Mouse (Mus musculus) midbrain, embryonic 14.5 days (tissue): Measurements from ENCODE around the gene Rara. TPM values are rescaled to one million over a fixed set of nuclear protein-coding genes. Genes with fewer than 3 reads are reported as not detected.
A peak's percentile ranks its signal among the peaks of the same experiment; 100 is the strongest.

ENCODE experiments used
- ATAC-seq: fragments of 200-750 bp; cut with Nextera tagmentation; 2 replicates; pipeline ENCODE4 v1.8.0; 2017; ENCODE audit warnings: moderate number of reproducible peaks, moderate library complexity; ENCODE audit not compliant: low FRiP score, low TSS enrichment
- DNase-seq: peaks from one replicate; pipeline ENCODE4 v3.0.0-alpha.2; 2015
- H3K27ac ChIP-seq: fragments of 300-500 bp; sonication (generic); replicated peaks from 2 replicates; pipeline ENCODE4 v1.5.1; 2014; ENCODE audit warnings: mild to moderate bottlenecking, low read depth, low read length, moderate library complexity
- H3K27me3 ChIP-seq: fragments of 300-500 bp; sonication (generic); 2 replicates; pipeline ENCODE4 v1.6.1; 2014; ENCODE audit warnings: low read length, control low read depth, mixed read lengths; ENCODE audit not compliant: control insufficient read depth, insufficient read depth
- H3K36me3 ChIP-seq: fragments of 300-500 bp; sonication (generic); 2 replicates; pipeline ENCODE4 v1.6.1; 2014; ENCODE audit warnings: low read length, control low read depth; ENCODE audit not compliant: control insufficient read depth, insufficient read depth
- H3K4me1 ChIP-seq: fragments of 300-500 bp; sonication (generic); 2 replicates; pipeline ENCODE4 v1.6.1; 2014; ENCODE audit warnings: mild to moderate bottlenecking, antibody characterized with exemption, low read length, control low read depth; ENCODE audit not compliant: control insufficient read depth, insufficient read depth
- H3K4me2 ChIP-seq: fragments of 300-500 bp; sonication (generic); 2 replicates; pipeline ENCODE4 v1.6.1; 2014; ENCODE audit warnings: mild to moderate bottlenecking, low read length, moderate library complexity
- H3K4me3 ChIP-seq: fragments of 300-500 bp; sonication (generic); replicated peaks from 2 replicates; pipeline ENCODE4 v1.5.1; 2014; ENCODE audit warnings: low read depth, low read length
- H3K9ac ChIP-seq: fragments of 300-500 bp; sonication (generic); replicated peaks from 2 replicates; pipeline ENCODE4 v1.6.1; 2014; ENCODE audit warnings: mild to moderate bottlenecking, low read length, moderate library complexity
- H3K9me3 ChIP-seq: fragments of 300-500 bp; sonication (generic); 2 replicates; pipeline ENCODE4 v1.6.1; 2016; ENCODE audit warnings: low read length, control low read depth, mixed read lengths; ENCODE audit not compliant: control insufficient read depth
- WGBS: fragments of 180-500 bp; shearing (Covaris S2); extraction: QIAGEN DNeasy Blood & Tissue Kit; methylation state at CpG from one replicate; pipeline ENCODE4 v1.1.7; 2014; 5-methylcytosine and 5-hydroxymethylcytosine counted together
- polyA plus RNA-seq: library from polyadenylated mRNA; unstranded; fragments of >200 nt; fragmentation: Nextera tagmentation; extraction: Ambion mirVana; gene quantifications from 2 replicates; pipeline ENCODE4 v1.2.1, GENCODE M21; 2014

Rara gene
- polyA plus RNA-seq, 1 experiment from 2014 or later: 11.0 TPM

DNA sequence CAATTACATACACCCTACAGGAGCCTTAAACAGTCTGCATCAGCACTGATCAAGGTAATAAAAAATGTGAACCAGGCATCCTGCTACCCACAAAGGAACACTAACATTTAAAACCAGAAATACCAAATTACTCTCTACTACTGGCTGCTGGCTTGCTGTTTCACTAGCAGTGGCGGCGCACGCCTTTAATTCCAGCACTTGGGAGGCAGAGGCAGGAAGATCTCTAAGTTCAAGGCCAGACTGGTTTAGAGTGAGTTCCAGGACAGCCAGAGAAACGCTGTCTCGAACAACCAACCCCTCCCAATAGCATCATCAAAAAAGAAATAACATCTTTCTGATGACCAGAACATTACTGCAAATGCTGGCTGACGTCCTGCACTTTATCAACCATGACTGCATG, 92.2 kb downstream of the Rara start:
- Histone ChIP-seq H3K4me1 (peaks cover 8% of the 10 kb centered on the region), H3K36me3 (0 out of 2 replicates have a peak, but pooled peaks cover 4% of the 10 kb centered on the region), H3K9ac (no peak overlapping the region), H3K27ac (no peak overlapping the region), H3K4me3 (no peak overlapping the region), H3K27me3 (no peaks in the 10 kb centered on the region), H3K9me3 (no peaks in the 10 kb centered on the region), H3K4me2 (no peak overlapping the region)
- ATAC-seq: no peak
- 94% methylated on average over 6 of the region's 6 CpGs for WGBS
- no peak for DNase-seq

DNA sequence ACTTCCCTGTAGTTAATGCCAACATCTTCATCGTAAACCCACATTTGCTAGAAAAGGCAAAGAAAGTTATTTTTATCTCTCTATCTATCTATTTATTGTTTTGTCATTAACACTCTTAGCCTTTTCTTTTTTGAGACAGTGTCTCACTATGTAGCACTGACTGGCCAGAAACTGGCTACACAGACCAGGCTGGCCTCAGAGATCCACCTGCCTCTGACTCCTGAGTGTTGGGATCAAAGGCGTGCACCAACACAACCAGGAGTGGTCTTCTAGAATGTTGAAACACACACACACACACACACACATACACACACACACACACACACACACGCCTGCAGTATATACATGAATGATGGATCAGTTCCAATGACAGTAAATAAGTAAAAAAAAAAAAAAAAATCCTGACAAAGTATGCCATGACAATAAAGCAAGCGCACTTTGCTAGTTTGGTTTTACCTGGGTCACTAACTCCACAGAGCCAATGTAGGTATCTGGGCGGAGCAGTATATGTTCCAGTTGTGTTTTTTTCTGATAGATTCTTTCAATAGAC, 94.8 kb downstream of the Rara start:
- DNase-seq (no peak), ATAC-seq (no peak)
- Histone ChIP-seq H3K4me2 (peak overlapping the region; percentile 77), H3K9ac (no peak overlapping the region), H3K36me3 (no peaks in the 10 kb centered on the region), H3K27ac (no peak overlapping the region), H3K4me1 (peaks cover 8% of the 10 kb centered on the region), H3K27me3 (no peaks in the 10 kb centered on the region), H3K4me3 (peak overlapping the region; percentile 57), H3K9me3 (no peaks in the 10 kb centered on the region)
- WGBS: 77% methylated on average over 5 of the region's 5 CpGs

DNA sequence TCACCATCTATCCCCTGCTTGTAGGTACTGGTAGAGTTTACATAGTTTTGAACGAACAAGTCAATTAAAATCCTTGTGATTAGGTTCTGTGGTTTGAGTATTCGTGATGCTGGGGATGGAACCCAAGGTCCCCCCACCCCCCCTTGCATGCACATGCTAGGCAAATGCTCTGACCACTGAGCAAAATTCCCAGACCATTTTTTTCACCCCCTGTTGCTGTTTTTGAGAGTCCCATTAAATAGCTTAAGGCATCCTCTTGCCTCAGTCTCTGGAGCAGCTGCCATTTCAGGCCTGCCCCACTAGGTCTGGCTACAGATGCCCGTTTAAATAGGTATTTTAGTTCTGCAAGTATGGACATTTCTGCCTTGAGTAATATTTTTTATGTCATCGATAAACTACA, 95.5 kb downstream of the Rara start:
- Histone ChIP-seq H3K4me2 (peak overlapping the region; percentile 77), H3K27ac (no peak overlapping the region), H3K27me3 (no peaks in the 10 kb centered on the region), H3K36me3 (no peaks in the 10 kb centered on the region), H3K4me1 (peaks cover 8% of the 10 kb centered on the region), H3K9ac (peak overlapping the region; percentile 43; the same call in 1 of the 2 replicates), H3K9me3 (no peaks in the 10 kb centered on the region), H3K4me3 (peak overlapping the region; percentile 57)
- no peak for ATAC-seq
- no peak for DNase-seq
- WGBS: 8% methylated on average over 4 of the region's 4 CpGs

DNA sequence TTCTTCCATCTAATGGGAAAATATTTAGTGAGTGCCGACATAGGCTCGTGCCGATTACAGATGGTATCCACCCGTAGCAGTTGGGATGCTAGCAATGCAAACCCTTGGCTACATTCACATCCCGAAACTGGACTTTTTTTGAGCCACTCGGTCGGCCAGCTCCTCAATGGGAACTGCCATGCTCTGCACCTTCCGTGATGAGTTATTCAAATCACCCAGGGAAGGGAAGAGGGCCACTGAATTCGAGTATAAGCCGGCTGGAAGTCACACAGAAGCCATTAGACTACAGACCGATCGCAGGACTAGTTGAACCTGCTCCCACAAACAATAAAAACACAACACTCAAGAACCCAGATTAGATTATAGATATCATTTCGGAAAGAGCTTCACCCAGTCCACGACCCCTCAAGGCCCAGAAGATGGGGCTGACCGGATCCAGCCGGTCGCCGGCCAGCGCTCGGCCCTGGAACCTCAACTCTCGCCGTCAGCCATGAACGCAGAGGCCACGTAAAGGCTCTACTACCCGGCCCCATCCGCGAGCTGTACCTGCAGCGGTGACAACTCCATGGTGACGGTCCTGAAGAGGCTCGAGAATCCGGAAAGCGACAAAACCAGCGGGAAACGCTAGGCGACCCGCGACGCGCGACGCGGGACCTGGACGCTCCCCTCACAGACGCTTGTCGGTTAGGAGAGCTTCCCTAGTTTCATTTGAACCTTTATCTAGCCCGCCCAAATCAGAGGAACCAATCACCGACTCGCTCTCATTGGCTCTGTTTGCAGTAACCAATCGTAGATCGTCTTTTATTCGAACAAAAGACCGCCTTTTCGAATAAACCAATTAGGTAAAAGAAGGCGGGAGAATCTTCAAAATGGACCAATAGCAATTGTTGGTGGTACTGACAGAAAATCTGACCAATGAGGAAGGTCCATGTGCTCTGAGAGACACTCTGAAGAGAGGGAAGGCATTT, 96.2 kb downstream of the Rara start, which contains the start of gene Top2a:
Gene Top2a, minus strand, starts transcription at position 690 of the 968 bp plus-strand sequence.
- Histone ChIP-seq H3K4me1 (peaks cover 8% of the 10 kb centered on the region), H3K36me3 (no peaks in the 10 kb centered on the region), H3K9me3 (no peaks in the 10 kb centered on the region), H3K27me3 (no peaks in the 10 kb centered on the region), H3K4me3 (peak within 1 kb of the TSS; percentile 57), H3K27ac (no peak within 1 kb of the TSS), H3K4me2 (peak within 1 kb of the TSS; percentile 77), H3K9ac (peak within 1 kb of the TSS; percentile 43)
- WGBS: under 1% methylated on average over 54 of the region's 54 CpGs
- DNase-seq: peak; percentile 98
- peak; percentile 91 for ATAC-seq

Other genes starting within 250 kb of the Rara start
- 135 and 164 TPM in 2 replicates for gene Psmd3, start 245.3 kb upstream of the Rara start, polyA plus RNA-seq
- gene Csf3, start 226.6 kb upstream of the Rara start, polyA plus RNA-seq: not detected in 2 replicates
- gene Med24, start 198.4 kb upstream of the Rara start, polyA plus RNA-seq: 65.7 and 81.1 TPM in 2 replicates
- 175 and 194 TPM in 2 replicates for gene Thra, start 187.2 kb upstream of the Rara start, polyA plus RNA-seq
- 3.0 TPM in 2 replicates for gene Nr1d1, start 152.5 kb upstream of the Rara start, polyA plus RNA-seq
- gene Msl1, start 132.3 kb upstream of the Rara start, polyA plus RNA-seq: 25.0 and 35.9 TPM in 2 replicates
- 46.6 and 57.3 TPM in 2 replicates for gene Casc3, start 122.9 kb upstream of the Rara start, polyA plus RNA-seq
- gene Rapgefl1, start 91.0 kb upstream of the Rara start, polyA plus RNA-seq: 8.8 and 9.6 TPM in 2 replicates
- 5.4 and 6.1 TPM in 2 replicates for gene Wipf2, start 64.2 kb upstream of the Rara start, polyA plus RNA-seq
- gene Cdc6, start 20.0 kb upstream of the Rara start, polyA plus RNA-seq: 2.5 and 5.6 TPM in 2 replicates
- gene Gjd3, start 55.2 kb downstream of the Rara start, polyA plus RNA-seq: 0.70 and 2.0 TPM in 2 replicates
- gene Top2a, start 96.4 kb downstream of the Rara start, polyA plus RNA-seq: 24.9 and 67.9 TPM in 2 replicates
- gene Igfbp4, start 113.4 kb downstream of the Rara start, polyA plus RNA-seq: 55.0 and 111 TPM in 2 replicates
- 0.22 TPM in 1 of 2 replicates, not detected in the other for gene Tns4, start 161.5 kb downstream of the Rara start, polyA plus RNA-seq
- 0.45 TPM in 1 of 2 replicates, not detected in the other for gene Ccr7, start 227.3 kb downstream of the Rara start, polyA plus RNA-seq